In genomic region chr1:171663757-171664156, GRCm38 (mm10) we compare ENCODE assay signal across 22 mouse cellular contexts. TPM values are rescaled to one million over a fixed set of nuclear protein-coding genes. Genes with fewer than 3 reads are reported as not detected.
A peak's percentile ranks its signal among the peaks of the same experiment; 100 is the strongest.
DNase-seq lines count a peak whose midpoint lies in the region; ATAC-seq and TF ChIP-seq lines count a peak whose summit lies in the region.
"Had no signal": no experiment of that assay in that cellular context is flagged by ENCODE, and none has a peak within 500 bp of the region (broad histone marks: within the 10 kb centered on the region; RNA-seq: fewer than 3 reads in every experiment).

No protein-coding gene starts in this region.

- no peak for TF ChIP-seq CTCF in MEL (IDR thresholded peaks at IDR 0.05 in 2 of 3, conservative IDR thresholded peaks at IDR 0.05 in 1 of 3; ENCODE audit: control insufficient read depth in 1 of 3, insufficient read depth in 1 of 3, low read depth in 2 of 3, low read length in 3 of 3, poor library complexity in 1 of 3, severe bottlenecking in 1 of 3)

- TF ChIP-seq POLR2A in MEL (IDR thresholded peaks at IDR 0.05; ENCODE audit: control insufficient read depth in 1 of 2, insufficient read depth in 1 of 2, low read depth in 1 of 2, low read length in 2 of 2, poor library complexity in 1 of 2) = no peak

- no peaks in the 10 kb centered on the region for H3K27me3 ChIP-seq in heart, embryonic 11.5 days (ENCODE audit: control insufficient read depth, insufficient read depth, low read length)
- no peaks in the 10 kb centered on the region for H3K27me3 ChIP-seq in MEL (ENCODE audit: control insufficient read depth in 1 of 2, insufficient read depth in 2 of 2, low read length in 2 of 2)
- H3K27me3 ChIP-seq: CH12.LX; embryonic facial prominence, embryonic 12.5 days; forebrain, embryonic 13.5 days; forebrain, embryonic 15.5 days had no signal

- TF ChIP-seq EP300 in MEL (IDR thresholded peaks at IDR 0.05; ENCODE audit: low read depth in 1 of 2, low read length in 2 of 2) = no peak

- H3K4me2 ChIP-seq in heart, embryonic 11.5 days = no peak overlapping the region
- H3K4me2 ChIP-seq: embryonic facial prominence, embryonic 12.5 days; forebrain, embryonic 13.5 days; forebrain, embryonic 15.5 days had no signal

- no peaks in the 10 kb centered on the region for H3K4me1 ChIP-seq in heart, embryonic 11.5 days (ENCODE audit: control insufficient read depth, insufficient read depth, low read length)
- H3K4me1 ChIP-seq in MEL (ENCODE audit: control insufficient read depth in 1 of 2, insufficient read depth in 2 of 2, low read length in 2 of 2) = peaks cover 15 to 16% of the 10 kb centered on the region in 2 experiments
- H3K4me1 ChIP-seq: embryonic facial prominence, embryonic 10.5 days; embryonic facial prominence, embryonic 12.5 days; forebrain, embryonic 13.5 days; forebrain, embryonic 15.5 days had no signal

- no peaks in the 10 kb centered on the region for H3K9me3 ChIP-seq in heart, embryonic 11.5 days (replicated peaks; ENCODE audit: control insufficient read depth, low read length)
- H3K9me3 ChIP-seq in MEL (replicated peaks; ENCODE audit: insufficient read depth, low read length) = no peaks in the 10 kb centered on the region
- H3K9me3 ChIP-seq: embryonic facial prominence, embryonic 10.5 days; embryonic facial prominence, embryonic 12.5 days; forebrain, embryonic 13.5 days; forebrain, embryonic 15.5 days had no signal

- DNase-seq in heart, adult 11 months = peak; percentile 21
- no peak for DNase-seq in MEL (ENCODE audit: low read depth, low spot score)
- no peak for DNase-seq in adrenal gland, postnatal 10 days
- DNase-seq in kidney, postnatal 14 days = no peak
- DNase-seq: adrenal gland, adult 2 months; adrenal gland, postnatal 14 days; adrenal gland, postnatal 36 days; cerebellum, adult 11-12 months; cerebellum, adult 2 months; cerebellum, adult 9-10 months; cerebellum, postnatal 10 days; cerebellum, postnatal 25 days; forebrain, postnatal 0 days had no signal

- no peak for ATAC-seq in heart, embryonic 11.5 days (replicated peaks; ENCODE audit: insufficient number of reproducible peaks, low FRiP score, low TSS enrichment)
- ATAC-seq: forebrain, embryonic 13.5 days; forebrain, embryonic 15.5 days; forebrain, postnatal 0 days had no signal

- TF ChIP-seq RAD21 in MEL (IDR thresholded peaks at IDR 0.05; ENCODE audit: low read depth, low read length) = no peak

- H3K36me3 ChIP-seq in heart, embryonic 11.5 days (ENCODE audit: control insufficient read depth, insufficient read depth, low read length) = no peaks in the 10 kb centered on the region
- H3K36me3 ChIP-seq in MEL (ENCODE audit: control insufficient read depth in 1 of 2, insufficient read depth in 2 of 2, low read length in 2 of 2) = peaks cover 0 to 26% of the 10 kb centered on the region in 2 experiments; a peak in 2 of 4 replicates
- H3K36me3 ChIP-seq: embryonic facial prominence, embryonic 10.5 days; embryonic facial prominence, embryonic 12.5 days; forebrain, embryonic 15.5 days; G1E had no signal

- H3K9ac ChIP-seq in heart, embryonic 11.5 days (ENCODE audit: low read depth, low read length) = no peak overlapping the region
- no peak overlapping the region for H3K9ac ChIP-seq in MEL (ENCODE audit: control insufficient read depth, low read depth, low read length, poor library complexity, severe bottlenecking)
- H3K9ac ChIP-seq: embryonic facial prominence, embryonic 12.5 days; forebrain, embryonic 13.5 days; forebrain, embryonic 15.5 days; forebrain, postnatal 0 days had no signal

- no peak overlapping the region for H3K27ac ChIP-seq in heart, embryonic 11.5 days (ENCODE audit: low read depth, low read length)
- H3K27ac ChIP-seq in MEL (ENCODE audit: control insufficient read depth, low read depth, low read length) = no peak overlapping the region
- H3K27ac ChIP-seq: embryonic facial prominence, embryonic 10.5 days; embryonic facial prominence, embryonic 12.5 days; forebrain, embryonic 13.5 days; forebrain, embryonic 15.5 days had no signal

- WGBS in heart, embryonic 11.5 days (ENCODE audit: insufficient replicate concordance) = 81% methylated on average over 2 of the region's 2 CpGs

- no peaks in the 10 kb centered on the region for H3K79me2 ChIP-seq in MEL (ENCODE audit: control insufficient read depth, insufficient read depth, low read length, poor library complexity)

- no peak overlapping the region for H3K4me3 ChIP-seq in heart, embryonic 11.5 days (ENCODE audit: low read depth, low read length)
- no peak overlapping the region for H3K4me3 ChIP-seq in MEL (ENCODE audit: control insufficient read depth in 1 of 2, insufficient read depth in 1 of 2, low read depth in 2 of 2, low read length in 2 of 2)
- H3K4me3 ChIP-seq: embryonic facial prominence, embryonic 10.5 days; embryonic facial prominence, embryonic 12.5 days; forebrain, embryonic 13.5 days; forebrain, embryonic 15.5 days had no signal

TF ChIP-seq in MEL, 35 proteins besides CTCF, POLR2A, EP300 and RAD21:
- TF ChIP-seq MAX (IDR thresholded peaks at IDR 0.05; ENCODE audit: low read length) (no peak), USF1 (IDR thresholded peaks at IDR 0.05; ENCODE audit: low read depth, low read length) (no peak), GATA1 (IDR thresholded peaks at IDR 0.05; ENCODE audit: low read depth, low read length) (0 out of 2 replicates have a peak, but pooled peaks have one; percentile 27), NELFE (IDR thresholded peaks at IDR 0.05; ENCODE audit: low read depth, low read length) (no peak), MYC (IDR thresholded peaks at IDR 0.05; ENCODE audit: low read depth, low read length) (no peak)

RNA-seq across cellular contexts. Expression of gene Slamf7, which starts 10.9 kb away (rescaled TPM):
- not detected in 2 replicates for polyA plus RNA-seq in heart, embryonic 11.5 days (2014; fragmentation: Nextera tagmentation; extraction: Ambion mirVana)
- not detected in 2 replicates for total RNA-seq in MEL (2012; rRNA removed)
- not detected for polyA plus RNA-seq in MEL (2012; ENCODE audit: insufficient read depth in 1 of 2, insufficient read length in 2 of 2, low read depth in 1 of 2, low replicate concordance in 2 of 2, missing spikeins in 1 of 2)
- 1 to 10 TPM; 1.1 TPM for total RNA-seq in adrenal gland, postnatal 10 days (2021)
- polyA plus RNA-seq: C2C12; embryonic facial prominence, embryonic 10.5 days; embryonic facial prominence, embryonic 12.5 days; forebrain, embryonic 11.5 days; forebrain, embryonic 13.5 days; forebrain, embryonic 15.5 days; forebrain, postnatal 0 days; G1E had no signal

RNA-seq across cellular contexts. Expression of gene Cd48, which starts 18.1 kb away (rescaled TPM):
- 0.18 and 0.53 TPM in 2 replicates for polyA plus RNA-seq in heart, embryonic 11.5 days (2014; fragmentation: Nextera tagmentation; extraction: Ambion mirVana)
- total RNA-seq in MEL (2012; rRNA removed) = 84.6 and 108 TPM in 2 replicates
- 10 to 100 TPM in 1 of 2 experiments, not detected in 1; 64.6 TPM for polyA plus RNA-seq in MEL (2012; ENCODE audit: insufficient read depth in 1 of 2, insufficient read length in 2 of 2, low read depth in 1 of 2, low replicate concordance in 2 of 2, missing spikeins in 1 of 2)
- 1 to 10 TPM; 4.7 TPM for total RNA-seq in adrenal gland, postnatal 10 days (2021)
- total RNA-seq: G1E had no signal
- polyA plus RNA-seq: C2C12; forebrain, embryonic 11.5 days; G1E had no signal

RNA-seq across cellular contexts. Expression of gene Ly9, which starts 56.5 kb away (rescaled TPM):
- not detected in 2 replicates for polyA plus RNA-seq in heart, embryonic 11.5 days (2014; fragmentation: Nextera tagmentation; extraction: Ambion mirVana)
- total RNA-seq in MEL (2012; rRNA removed) = not detected in 2 replicates
- polyA plus RNA-seq in MEL (2012; ENCODE audit: insufficient read depth in 1 of 2, insufficient read length in 2 of 2, low read depth in 1 of 2, low replicate concordance in 2 of 2, missing spikeins in 1 of 2) = under 1 TPM in 1 of 2 experiments, not detected in 1; 0.25 TPM
- 1 to 10 TPM; 1.7 to 2.2 TPM for total RNA-seq in adrenal gland, postnatal 10 days (2021)
- total RNA-seq: forebrain, postnatal 0 days had no signal
- polyA plus RNA-seq: C2C12; forebrain, embryonic 11.5 days; forebrain, embryonic 13.5 days; G1E had no signal

Comparison
In these comparisons a context has a peak if more than half of its experiments do, and no peak if none do; other contexts are left out.
1. RNA of gene Cd48, which starts 18.1 kb away (total RNA-seq): 84.6 to 108 TPM in MEL; 4.7 TPM in adrenal gland, postnatal 10 days; every median in the first group is over 10 times any median in the second.